Mouse (Mus musculus): Measurements from ENCODE around the gene Rab5b. TPM values are rescaled to one million over a fixed set of nuclear protein-coding genes. Genes with fewer than 3 reads are reported as not detected.

The Rab5b gene
- total RNA-seq, 1 experiment from 2014 or later, result 36.4 TPM

GRCm38 (mm10) chr10:128627398-128628317 is 68.4 kb downstream of the Rab5b start:
- no peak for ATAC-seq (replicated peaks in 1 of 2; ENCODE audit: insufficient read depth in 1 of 2, low FRiP score in 2 of 2, low TSS enrichment in 1 of 2, low read depth in 1 of 2, poor library complexity in 2 of 2, severe bottlenecking in 2 of 2)

Other genes with a start within 250 kb of the Rab5b start
- gene Smarcc2, start 237.0 kb downstream of the Rab5b start, total RNA-seq (2017), result 83.2 and 92.7 TPM in 2 replicates
- gene Myl6, start 202.1 kb downstream of the Rab5b start, total RNA-seq (2017), result 988 and 1,295 TPM in 2 replicates
- 1.3 and 3.9 TPM in 2 replicates for gene Myl6b, start 197.6 kb downstream of the Rab5b start, total RNA-seq (2017)
- 70.7 and 75.9 TPM in 2 replicates for gene Esyt1, start 170.4 kb downstream of the Rab5b start, total RNA-seq (2017)
- gene Zc3h10, start 148.5 kb downstream of the Rab5b start, total RNA-seq (2017), result 13.9 and 16.3 TPM in 2 replicates
- 2,366 and 3,073 TPM in 2 replicates for gene Rpl41, start 147.0 kb downstream of the Rab5b start, total RNA-seq (2017)
- gene Pa2g4, start 130.3 kb downstream of the Rab5b start, total RNA-seq (2017), result 225 and 337 TPM in 2 replicates
- 0.99 and 1.8 TPM in 2 replicates for gene Erbb3, start 106.6 kb downstream of the Rab5b start, total RNA-seq (2017)
- gene Rps26, start 69.5 kb downstream of the Rab5b start, total RNA-seq (2017), result 1,013 and 1,172 TPM in 2 replicates
- gene Ikzf4, start 50.3 kb downstream of the Rab5b start, total RNA-seq (2017), result 0.06 and 0.50 TPM in 2 replicates
- gene Suox, start 22.2 kb downstream of the Rab5b start, total RNA-seq (2017), result 7.7 and 8.0 TPM in 2 replicates
- gene Pmel, start 7.9 kb upstream of the Rab5b start, total RNA-seq (2017), result 1.2 and 1.8 TPM in 2 replicates
- gene Cdk2, start 8.8 kb upstream of the Rab5b start, total RNA-seq (2017), result 72.5 and 89.6 TPM in 2 replicates
- gene Dgka, start 48.6 kb upstream of the Rab5b start, total RNA-seq (2017), result 15.4 and 17.8 TPM in 2 replicates
- gene Pym1, start 51.6 kb upstream of the Rab5b start, total RNA-seq (2017), result 29.2 and 57.2 TPM in 2 replicates
- gene Mmp19, start 94.6 kb upstream of the Rab5b start, total RNA-seq (2017), result 1.0 TPM in 1 of 2 replicates, not detected in the other
- gene Dnajc14, start 107.8 kb upstream of the Rab5b start, total RNA-seq (2017), result 34.6 and 48.0 TPM in 2 replicates
- 4.9 and 6.8 TPM in 2 replicates for gene Tmem198b, start 108.1 kb upstream of the Rab5b start, total RNA-seq (2017)
- 200 and 239 TPM in 2 replicates for gene Sarnp, start 121.1 kb upstream of the Rab5b start, total RNA-seq (2017)
- gene Ormdl2, start 125.4 kb upstream of the Rab5b start, total RNA-seq (2017), result 61.1 and 74.1 TPM in 2 replicates
- 1.8 and 2.7 TPM in 2 replicates for gene Gdf11, start 195.5 kb upstream of the Rab5b start, total RNA-seq (2017)
- gene Cd63, start 204.7 kb upstream of the Rab5b start, total RNA-seq (2017), result 54.5 and 113 TPM in 2 replicates
- 1.3 and 5.1 TPM in 2 replicates for gene Rdh5, start 226.6 kb upstream of the Rab5b start, total RNA-seq (2017)
- gene Bloc1s1, start 227.8 kb upstream of the Rab5b start, total RNA-seq (2017), result 52.2 and 102 TPM in 2 replicates
- not detected in 2 replicates for gene Itga7, start 237.6 kb upstream of the Rab5b start, total RNA-seq (2017)

All from hematopoietic stem cell, adult 5-6 weeks (primary cell).